In genomic region chrX:75873253-75873652, GRCm38 (mm10) we compare ENCODE assay signal across 10 mouse cellular contexts. TPM values are rescaled to one million over a fixed set of nuclear protein-coding genes. Genes with fewer than 3 reads are reported as not detected.
DNase-seq lines count a peak whose midpoint lies in the region; ATAC-seq and TF ChIP-seq lines count a peak whose summit lies in the region.
"Had no signal": no experiment of that assay in that cellular context is flagged by ENCODE, and none has a peak within 500 bp of the region (broad histone marks: within the 10 kb centered on the region; RNA-seq: fewer than 3 reads in every experiment).

No protein-coding gene starts in this region.

- H3K27ac ChIP-seq in heart, embryonic 11.5 days (ENCODE audit: low read depth, low read length), result no peak overlapping the region
- H3K27ac ChIP-seq in heart, embryonic 15.5 days, result no peak overlapping the region
- H3K27ac ChIP-seq in midbrain, embryonic 10.5 days (replicated peaks), result peak overlapping the region; percentile 83; the same call in 1 of the 2 replicates
- H3K27ac ChIP-seq in thymus, adult 2 months (ENCODE audit: control insufficient read depth, insufficient read depth, low read length), result no peak overlapping the region
- H3K27ac ChIP-seq: liver, embryonic 15.5 days had no signal

- TF ChIP-seq CTCF in thymus, adult 2 months (IDR thresholded peaks at IDR 0.05; ENCODE audit: borderline replicate concordance, control insufficient read depth, extremely low read depth, insufficient read depth, low read length, poor library complexity), result no peak

- H3K36me3 ChIP-seq in heart, embryonic 11.5 days (ENCODE audit: control insufficient read depth, insufficient read depth, low read length), result no peaks in the 10 kb centered on the region
- H3K36me3 ChIP-seq in heart, embryonic 15.5 days, result no peaks in the 10 kb centered on the region
- H3K36me3 ChIP-seq in midbrain, embryonic 10.5 days, result no peaks in the 10 kb centered on the region
- H3K36me3 ChIP-seq in thymus, adult 2 months (ENCODE audit: control insufficient read depth, insufficient read depth, low read length), result no peaks in the 10 kb centered on the region
- H3K36me3 ChIP-seq: liver, embryonic 15.5 days had no signal

- H3K4me2 ChIP-seq in heart, embryonic 11.5 days, result peak overlapping the region; percentile 62
- peak overlapping the region; percentile 61 for H3K4me2 ChIP-seq in heart, embryonic 15.5 days

- ATAC-seq in heart, embryonic 11.5 days (replicated peaks; ENCODE audit: insufficient number of reproducible peaks, low FRiP score, low TSS enrichment), result no peak
- no peak for ATAC-seq in heart, embryonic 15.5 days (replicated peaks; ENCODE audit: insufficient number of reproducible peaks, insufficient read depth, low FRiP score, low read depth)
- no peak for ATAC-seq in erythroblast, adult 5-6 weeks (replicated peaks; ENCODE audit: low FRiP score, poor library complexity, severe bottlenecking)

- no peak overlapping the region for H3K9ac ChIP-seq in heart, embryonic 11.5 days (ENCODE audit: low read depth, low read length)
- no peak overlapping the region for H3K9ac ChIP-seq in heart, embryonic 15.5 days
- H3K9ac ChIP-seq: liver, embryonic 15.5 days had no signal

- no peak for TF ChIP-seq POLR2A in thymus, adult 2 months (IDR thresholded peaks at IDR 0.05; ENCODE audit: control insufficient read depth, extremely low read depth, insufficient read depth, low read length, poor library complexity)

- no peaks in the 10 kb centered on the region for H3K9me3 ChIP-seq in heart, embryonic 11.5 days (replicated peaks; ENCODE audit: control insufficient read depth, low read length)
- H3K9me3 ChIP-seq in heart, embryonic 15.5 days (replicated peaks), result no peaks in the 10 kb centered on the region
- no peaks in the 10 kb centered on the region for H3K9me3 ChIP-seq in midbrain, embryonic 10.5 days (replicated peaks)
- H3K9me3 ChIP-seq: liver, embryonic 15.5 days had no signal

- WGBS in heart, embryonic 11.5 days (ENCODE audit: insufficient replicate concordance), result 38% methylated on average over 4 of the region's 4 CpGs
- 44% methylated on average over 4 of the region's 4 CpGs for WGBS in heart, embryonic 15.5 days
- 25% methylated on average over 4 of the region's 4 CpGs for WGBS in midbrain, embryonic 10.5 days
- 94% methylated on average over 4 of the region's 4 CpGs for WGBS in thymus, adult 2 months

- H3K4me1 ChIP-seq in heart, embryonic 11.5 days (ENCODE audit: control insufficient read depth, insufficient read depth, low read length), result no peaks in the 10 kb centered on the region
- 0 out of 2 replicates have a peak, but pooled peaks cover 3% of the 10 kb centered on the region for H3K4me1 ChIP-seq in heart, embryonic 15.5 days (replicated peaks)
- H3K4me1 ChIP-seq in midbrain, embryonic 10.5 days, result no peaks in the 10 kb centered on the region; the same call in 1 of the 2 replicates
- no peaks in the 10 kb centered on the region for H3K4me1 ChIP-seq in thymus, adult 2 months (replicated peaks; ENCODE audit: control insufficient read depth, insufficient read depth, low read length)
- H3K4me1 ChIP-seq: liver, embryonic 15.5 days had no signal

- peak overlapping the region; percentile 56 for H3K4me3 ChIP-seq in heart, embryonic 11.5 days (ENCODE audit: low read depth, low read length)
- peak overlapping the region; percentile 64 for H3K4me3 ChIP-seq in heart, embryonic 15.5 days
- H3K4me3 ChIP-seq in midbrain, embryonic 10.5 days, result peak overlapping the region; percentile 60
- H3K4me3 ChIP-seq in thymus, adult 2 months (ENCODE audit: control insufficient read depth, insufficient read depth, low read length), result no peak overlapping the region

- 0 out of 2 replicates have a peak, but pooled peaks cover 5% of the 10 kb centered on the region for H3K27me3 ChIP-seq in heart, embryonic 11.5 days (ENCODE audit: control insufficient read depth, insufficient read depth, low read length)
- H3K27me3 ChIP-seq in heart, embryonic 15.5 days, result no peaks in the 10 kb centered on the region
- H3K27me3 ChIP-seq in midbrain, embryonic 10.5 days (ENCODE audit: low read depth, poor library complexity, severe bottlenecking), result no peaks in the 10 kb centered on the region; the same call in 1 of the 2 replicates
- no peaks in the 10 kb centered on the region for H3K27me3 ChIP-seq in thymus, adult 2 months (ENCODE audit: control insufficient read depth, insufficient read depth, low read length)

- DNase-seq in heart, postnatal 4 days, result no peak
- DNase-seq in ZHBTc4 (ENCODE audit: low read depth, low spot score), result peak; percentile 27
- DNase-seq in midbrain, embryonic 10.5 days (ENCODE audit: low spot score), result no peak
- no peak for DNase-seq in thymus, adult 2 months
- no peak for DNase-seq in B cell, adult 2 months
- DNase-seq: thymus, postnatal 14 days had no signal

RNA-seq across cellular contexts. Expression of gene Pls3, which starts 1.7 kb away (rescaled TPM):
- 72.9 and 94.2 TPM in 2 replicates for polyA plus RNA-seq in heart, embryonic 11.5 days (2014; fragmentation: Nextera tagmentation; extraction: Ambion mirVana)
- 10 to 100 TPM; 76.0 to 78.7 TPM for total RNA-seq in heart, postnatal 4 days (2021)
- polyA plus RNA-seq in heart, embryonic 15.5 days (2015; fragmentation: Nextera tagmentation; extraction: Ambion mirVana), result 68.2 and 74.1 TPM in 2 replicates
- polyA plus RNA-seq in midbrain, embryonic 10.5 days (2016; fragmentation: Nextera tagmentation; extraction: Ambion mirVana), result 75.8 and 84.1 TPM in 2 replicates
- 1.7 and 2.8 TPM in 2 replicates for polyA plus RNA-seq in thymus, adult 2 months (2012; rRNA removed)
- 0.19 TPM in 1 of 2 replicates, not detected in the other for total RNA-seq in erythroblast, adult 5-6 weeks (2015; ENCODE audit: low replicate concordance)
- 0.34 and 0.98 TPM in 2 replicates for total RNA-seq in erythroblast, adult 5-6 weeks (2017; ENCODE audit: low replicate concordance)

Comparison
In these comparisons a context has a peak if more than half of its experiments do, and no peak if none do; other contexts are left out.
1. RNA of gene Pls3, which starts 1.7 kb away (polyA plus RNA-seq): 75.8 to 84.1 TPM in midbrain, embryonic 10.5 days, 72.9 to 94.2 TPM in heart, embryonic 11.5 days and 68.2 to 74.1 TPM in heart, embryonic 15.5 days; 1.7 to 2.8 TPM in thymus, adult 2 months; every median in the first group is over 10 times any median in the second.